Mouse (Mus musculus) erythroid progenitor cell, adult 5-6 weeks (primary cell): Measurements from ENCODE around the gene Tbrg1. TPM values are rescaled to one million over a fixed set of nuclear protein-coding genes. Genes with fewer than 3 reads are reported as not detected.

Source experiments
- ATAC-seq: replicated peaks from 2 replicates; pipeline ENCODE4 v1.8.0; 2016; ENCODE audit warnings: moderate number of reproducible peaks, mild to moderate bottlenecking, moderate TSS enrichment, inconsistent platforms; ENCODE audit not compliant: poor library complexity, low FRiP score, severe bottlenecking
- total RNA-seq, 2 experiments: library from RNA; stranded (forward) in 1 of 2; stranded (reverse) in 1 of 2; fragments of 150-400 nt in 1 of 2; fragments of 186-747, 209-891 nt in 1 of 2; gene quantifications; 2 replicates each; pipeline versions ENCODE4 v1.2.3 to v1.2.4; 2015 to 2017; ENCODE audit warnings: low replicate concordance in 2 of 2

The Tbrg1 gene
- 16.9 and 30.6 TPM in 2 replicates for total RNA-seq (2015; ENCODE audit: low replicate concordance)
- 19.5 and 25.8 TPM in 2 replicates for total RNA-seq (2017; ENCODE audit: low replicate concordance)

DNA sequence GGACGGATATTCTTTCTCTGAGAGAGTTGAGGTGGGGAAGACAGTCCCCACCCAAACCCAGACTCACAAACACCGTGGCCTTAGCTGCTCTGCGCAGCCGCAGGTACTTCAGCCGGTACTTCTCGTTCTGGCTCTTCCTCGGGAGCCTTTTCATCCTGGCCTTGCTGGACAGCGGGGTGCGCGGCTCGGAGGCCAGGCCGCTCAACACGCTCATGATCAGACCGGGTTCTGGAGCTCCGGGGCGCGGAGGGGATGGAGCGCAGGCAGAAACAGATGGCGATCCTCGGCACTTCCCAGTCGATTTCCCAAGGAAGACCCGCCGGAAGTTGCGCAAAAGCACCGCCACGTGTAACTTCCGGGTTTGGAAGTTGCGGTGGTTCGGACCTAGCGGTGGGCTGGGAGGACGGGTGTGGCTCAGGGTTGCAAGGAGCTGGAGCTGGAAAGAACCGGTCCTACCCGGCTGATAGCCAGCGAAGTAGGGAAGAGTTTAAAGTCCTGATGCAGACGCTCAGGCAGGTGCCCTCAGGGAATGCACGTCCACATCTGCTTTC lies at the start of gene Tbrg1:
TSS of gene Tbrg1 (minus strand) at position 382 of the 551 bp plus-strand sequence.
- ATAC-seq, result peak; percentile 90

DNA sequence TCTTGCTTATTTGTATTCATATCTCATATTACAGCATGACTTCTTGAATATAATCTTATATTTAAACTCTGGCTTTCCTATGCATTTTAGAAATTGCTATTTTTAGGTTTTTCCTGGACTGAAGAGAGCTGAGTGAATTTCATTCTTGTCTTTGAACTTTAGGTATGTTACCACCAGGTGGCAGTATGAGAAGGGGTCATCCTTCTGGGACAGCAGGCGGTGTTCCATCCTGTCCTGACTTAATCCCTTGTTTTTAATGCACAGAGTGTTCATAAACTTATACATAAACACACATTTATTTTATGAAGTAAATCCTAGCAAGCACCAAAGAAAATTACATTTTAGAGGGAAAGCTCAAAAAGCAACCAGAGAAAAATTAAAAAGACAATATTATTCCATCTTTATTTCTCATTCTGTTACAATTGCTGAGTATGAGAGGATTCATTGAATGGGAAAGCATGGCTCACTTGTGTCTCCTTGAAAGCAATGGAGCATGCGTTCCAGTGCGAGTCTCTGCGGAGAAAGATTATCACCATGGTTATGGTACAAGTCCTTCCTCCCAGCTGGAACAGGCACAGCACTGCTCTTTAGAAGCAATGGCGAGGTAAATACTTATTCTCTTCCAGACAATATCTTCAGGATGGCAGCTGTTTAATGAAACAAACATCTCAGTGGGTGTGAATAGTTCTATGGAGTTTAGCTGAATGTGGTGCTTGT lies 33.0 kb upstream of the Tbrg1 start:
- ATAC-seq, result no peak

DNA sequence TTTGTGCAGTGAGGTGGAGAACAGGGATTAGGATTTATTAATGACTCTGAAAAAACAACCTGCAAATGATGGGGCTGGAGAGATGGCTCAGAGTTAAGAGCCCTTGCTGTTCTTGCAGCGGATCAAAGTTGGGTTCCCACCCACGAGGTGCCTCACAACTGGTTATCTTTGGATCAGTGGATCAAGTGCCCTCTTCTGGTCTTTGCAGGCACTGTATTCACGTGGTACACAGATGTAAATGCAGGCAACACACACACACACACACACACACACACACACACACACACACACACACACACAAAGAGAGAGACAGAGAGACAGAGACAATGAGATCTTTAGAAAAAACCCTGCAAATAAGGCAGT lies 30.8 kb upstream of the Tbrg1 start:
- ATAC-seq, result no peak

DNA sequence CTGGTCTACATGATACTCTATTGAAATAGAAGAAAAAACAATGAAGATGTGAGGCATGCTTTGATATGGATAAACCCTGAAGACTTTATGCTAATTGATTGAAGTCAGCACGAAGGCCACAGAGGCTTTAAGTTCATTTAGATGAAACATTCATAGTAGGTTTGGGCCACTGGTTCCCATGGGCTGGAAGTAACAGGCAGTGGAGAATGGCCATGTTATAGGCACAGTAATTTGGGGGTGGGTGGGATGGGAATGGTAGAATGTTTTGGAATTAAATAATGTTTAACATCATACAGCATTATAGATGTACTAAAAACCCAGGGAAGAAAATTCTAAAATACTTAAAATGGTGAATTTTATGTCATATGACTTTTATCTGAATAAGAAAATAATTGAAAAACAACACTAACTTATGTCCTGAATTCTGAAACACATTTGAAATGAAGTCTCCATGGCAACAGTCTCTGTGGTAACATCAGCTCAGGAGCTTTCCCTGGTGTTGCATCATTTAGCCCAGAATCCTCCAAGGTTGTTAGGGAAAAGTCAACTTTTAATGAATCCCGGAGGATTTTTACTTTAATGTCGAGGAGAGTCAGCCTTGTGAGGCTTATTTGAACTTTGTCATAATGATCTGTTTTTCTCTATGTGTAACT lies 30.3 kb upstream of the Tbrg1 start:
- ATAC-seq, result no peak

DNA sequence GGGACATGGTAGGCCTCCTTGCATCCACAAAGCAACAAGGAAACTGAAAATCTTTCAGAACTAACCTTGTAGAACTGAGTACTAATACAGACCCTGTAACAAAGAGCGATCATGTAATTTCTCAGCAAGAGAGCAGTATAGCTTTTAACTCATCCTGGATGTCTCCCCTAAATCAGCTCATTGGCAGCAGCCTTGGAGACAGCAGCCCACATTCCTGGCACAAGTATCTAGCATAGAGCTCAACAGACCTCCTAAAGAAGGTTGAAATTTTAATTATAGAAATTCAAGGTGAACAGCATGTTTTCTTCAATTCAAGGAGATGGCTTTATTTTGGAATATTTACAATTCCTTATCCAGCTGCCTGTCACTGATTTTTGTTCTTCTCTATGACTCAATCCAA lies 24.0 kb upstream of the Tbrg1 start:
- ATAC-seq, result no peak

DNA sequence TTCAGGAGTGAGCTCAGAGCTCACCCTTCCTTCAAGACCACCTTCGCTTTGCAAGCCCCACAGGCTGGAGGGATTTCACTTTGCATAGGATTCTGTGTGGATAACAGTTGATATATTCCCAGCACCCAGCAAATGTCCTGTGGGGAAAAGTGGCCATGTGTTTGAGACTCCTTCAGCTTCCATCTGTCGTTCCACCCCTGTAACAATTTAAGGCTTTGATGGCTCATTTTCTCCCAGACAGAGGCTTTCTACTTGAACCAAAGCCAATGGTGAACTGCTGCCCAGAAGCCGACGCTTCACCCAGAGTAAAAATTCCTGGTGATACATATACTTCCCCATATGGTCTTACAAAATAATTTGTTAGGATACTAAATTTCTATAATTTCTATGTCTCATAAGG lies 18.2 kb upstream of the Tbrg1 start:
- no peak for ATAC-seq

DNA sequence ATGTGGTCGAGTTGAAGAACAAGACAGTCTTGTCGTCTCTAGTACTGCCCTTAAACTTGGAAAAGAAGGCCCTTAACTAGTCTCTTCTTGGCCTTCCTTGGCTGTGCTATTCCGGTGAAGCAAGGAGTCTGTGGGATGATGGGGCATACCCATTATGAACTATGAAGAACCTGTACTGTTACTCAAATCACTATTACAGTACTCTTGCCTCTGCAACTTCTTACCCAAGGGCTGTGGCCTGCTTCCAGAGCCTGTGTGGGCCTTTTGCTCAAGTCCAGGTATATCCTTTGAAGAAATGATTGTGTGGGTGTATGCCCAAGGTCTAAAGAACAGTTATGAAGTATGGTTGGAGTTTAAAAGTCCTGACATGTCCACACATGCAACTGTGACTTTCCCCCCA lies 13.1 kb upstream of the Tbrg1 start:
- no peak for ATAC-seq

DNA sequence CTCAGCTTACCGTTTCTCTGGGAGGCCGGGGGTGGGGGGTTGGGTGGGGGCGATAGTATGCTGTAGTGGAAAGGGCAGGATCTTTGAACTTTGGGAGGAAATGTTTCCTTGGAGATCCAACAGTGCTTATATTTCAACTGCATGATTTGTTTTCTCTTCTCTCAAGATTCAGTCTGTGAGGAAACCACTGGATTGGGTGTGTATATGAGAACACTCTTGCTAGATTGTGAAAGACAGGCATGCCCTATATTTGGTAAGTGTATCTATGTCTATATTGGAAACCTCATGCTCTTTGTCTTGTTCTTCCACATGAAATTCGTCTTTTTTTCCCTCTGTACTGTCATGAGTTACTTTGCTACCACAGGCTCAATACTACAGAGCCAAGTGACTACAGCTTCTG lies 12.6 kb upstream of the Tbrg1 start:
- no peak for ATAC-seq

DNA sequence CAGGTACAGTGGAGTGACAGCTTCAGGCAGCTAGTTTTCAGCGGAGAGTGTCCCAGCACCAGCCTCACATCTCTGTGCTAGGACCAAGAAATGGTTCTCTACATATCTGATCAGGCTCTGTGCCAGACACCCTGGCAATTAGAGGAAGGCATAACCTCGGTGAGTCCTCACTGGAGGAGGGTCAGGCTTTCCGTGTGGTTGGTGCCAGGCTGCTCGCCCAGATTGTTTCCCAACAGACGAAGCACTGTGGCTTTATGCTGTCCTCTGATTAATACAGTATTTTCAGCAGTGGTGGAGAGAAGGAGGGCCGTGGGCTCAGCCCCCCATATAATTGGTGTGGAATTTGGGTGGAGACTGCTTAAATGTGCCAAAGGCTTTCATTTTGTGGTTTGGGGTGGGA lies 12.0 kb upstream of the Tbrg1 start, which contains the start of gene Panx3:
TSS of gene Panx3 (minus strand) at position 121 of the 400 bp plus-strand sequence.
- no peak for ATAC-seq

DNA sequence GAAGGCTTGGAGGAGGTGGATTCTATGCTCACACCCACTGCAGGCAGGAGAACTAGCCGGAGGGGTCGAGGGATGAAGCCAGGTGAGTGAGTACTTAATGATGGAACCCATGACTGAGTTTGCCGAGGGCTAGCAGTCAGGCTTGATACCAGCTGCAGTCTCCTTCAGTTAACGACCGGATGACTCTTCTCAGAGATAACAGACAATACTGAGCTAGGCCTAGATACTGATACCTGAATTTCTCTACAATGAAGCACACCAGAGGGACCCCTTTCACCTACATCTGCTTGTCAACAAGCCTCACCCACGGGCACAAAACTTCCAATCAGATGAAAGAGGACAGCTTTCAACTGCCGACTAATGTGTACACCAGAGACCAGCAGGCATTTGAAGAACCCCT lies 8.9 kb upstream of the Tbrg1 start:
- no peak for ATAC-seq

DNA sequence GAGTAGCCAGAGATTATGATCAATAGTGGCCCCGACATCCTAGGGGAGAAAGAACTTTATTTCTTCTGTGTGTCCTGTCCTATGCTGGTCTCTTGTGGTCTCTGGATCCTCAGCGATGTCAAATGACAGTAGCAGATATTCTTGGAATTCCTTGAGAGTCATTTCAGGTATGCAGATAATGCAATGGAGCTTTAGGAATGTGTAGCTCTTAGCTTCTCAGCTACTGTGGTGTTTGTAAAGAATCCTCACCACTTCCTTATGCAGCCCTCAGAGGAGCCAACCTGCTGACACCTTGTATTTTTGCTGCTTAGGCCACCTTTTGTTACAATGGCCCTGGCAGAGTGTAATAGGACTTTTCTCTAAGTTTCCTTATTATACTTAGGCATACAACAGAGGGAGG lies 7.5 kb upstream of the Tbrg1 start:
- no peak for ATAC-seq

DNA sequence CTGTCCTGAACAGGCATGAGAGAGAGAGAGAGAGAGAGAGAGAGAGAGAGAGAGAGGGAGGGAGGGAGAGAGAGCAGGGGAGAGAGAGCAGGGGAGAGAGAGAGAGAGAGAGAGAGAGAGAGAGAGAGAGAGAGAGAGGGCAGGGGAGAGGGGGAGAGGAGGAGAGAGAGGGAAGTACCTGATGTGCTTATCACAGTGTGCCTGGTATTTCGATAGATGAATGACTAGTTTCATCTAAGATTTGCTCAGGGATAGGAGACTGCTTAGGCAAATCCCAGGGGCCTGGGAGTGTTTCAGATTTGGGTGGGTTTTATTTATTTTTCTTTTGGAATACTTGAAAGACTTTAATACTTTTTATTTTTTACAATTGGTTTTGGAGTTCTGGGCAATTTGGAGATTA lies 6.1 kb upstream of the Tbrg1 start:
- no peak for ATAC-seq

DNA sequence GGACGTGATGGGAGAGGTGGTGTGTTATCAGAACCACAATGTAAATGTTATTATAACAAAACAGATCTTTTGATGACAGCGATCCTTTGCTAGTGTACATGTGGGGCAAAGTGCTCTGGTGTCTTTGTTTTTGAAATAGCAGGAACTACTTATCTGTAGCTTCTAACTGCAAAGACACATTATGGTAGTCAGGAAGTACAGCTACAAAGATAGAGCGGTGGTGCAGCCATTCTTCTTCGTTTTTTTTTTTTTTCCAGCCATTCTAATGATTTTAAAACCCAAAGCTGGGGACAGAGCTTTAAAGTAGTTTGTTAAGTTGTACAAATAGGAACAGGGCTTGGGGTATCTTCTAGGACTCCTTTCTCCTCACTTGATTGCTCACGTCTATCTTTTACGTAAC lies 2.3 kb upstream of the Tbrg1 start:
- no peak for ATAC-seq

DNA sequence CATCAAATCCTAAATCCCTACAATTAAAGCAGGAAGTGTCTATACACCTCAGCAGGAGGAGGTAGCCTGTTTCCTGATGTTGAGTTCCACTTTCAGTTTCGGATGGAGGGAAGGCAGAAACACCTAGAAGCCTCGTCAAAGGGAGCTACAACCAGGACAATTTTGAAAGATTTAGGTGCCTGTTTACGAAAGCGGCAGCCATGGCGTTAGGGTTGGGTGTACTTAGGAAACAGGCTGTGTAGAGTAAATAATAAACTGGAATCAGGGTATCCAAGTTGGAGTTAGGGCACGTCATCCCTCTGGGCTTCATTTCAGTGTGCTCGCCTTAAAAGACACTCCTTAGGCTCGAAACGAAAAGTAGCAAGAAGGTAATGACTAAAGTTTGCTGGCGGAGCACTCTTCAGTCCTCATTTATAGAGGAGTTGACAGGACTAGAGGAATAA lies 652 bp downstream of the Tbrg1 start:
- ATAC-seq, result peak; percentile 35

DNA sequence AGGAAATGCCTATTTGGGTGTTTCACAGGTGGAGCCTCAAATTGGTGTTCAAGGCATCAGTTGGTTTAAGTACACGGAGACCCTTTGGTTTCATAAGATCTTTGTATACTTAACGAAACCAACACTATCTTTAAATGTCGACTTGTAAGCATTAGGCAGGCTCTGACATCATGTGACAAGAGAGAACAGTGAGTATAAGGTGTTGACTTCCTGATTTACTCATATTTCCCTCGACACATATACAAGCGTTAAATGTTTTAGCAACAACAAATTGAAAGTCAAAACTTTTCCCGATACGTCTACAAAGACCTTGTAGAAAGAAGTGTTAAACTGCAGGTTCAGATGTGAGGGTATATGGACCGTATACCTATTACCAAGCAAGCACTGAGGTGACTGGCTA lies 1.2 kb downstream of the Tbrg1 start:
- ATAC-seq, result no peak

DNA sequence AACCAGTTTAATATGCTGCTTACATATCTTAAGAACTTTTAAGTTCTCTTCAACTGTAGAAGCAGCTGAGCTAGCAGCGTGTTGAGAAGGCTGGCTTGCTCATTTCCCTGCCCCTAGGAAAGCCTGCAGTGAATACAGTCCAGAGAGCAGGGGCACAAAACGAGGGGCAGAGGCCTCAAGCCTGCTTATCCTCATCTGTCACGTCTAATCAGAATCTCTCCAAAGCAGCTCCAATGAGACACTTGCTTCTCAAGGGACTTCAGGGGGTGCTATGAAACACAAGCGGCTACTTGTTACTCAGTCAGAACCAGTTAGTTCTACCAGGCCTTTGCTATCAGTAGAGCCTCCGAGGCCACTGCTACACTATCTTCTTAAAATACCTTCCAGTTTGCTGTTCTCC lies 3.3 kb downstream of the Tbrg1 start:
- no peak for ATAC-seq

DNA sequence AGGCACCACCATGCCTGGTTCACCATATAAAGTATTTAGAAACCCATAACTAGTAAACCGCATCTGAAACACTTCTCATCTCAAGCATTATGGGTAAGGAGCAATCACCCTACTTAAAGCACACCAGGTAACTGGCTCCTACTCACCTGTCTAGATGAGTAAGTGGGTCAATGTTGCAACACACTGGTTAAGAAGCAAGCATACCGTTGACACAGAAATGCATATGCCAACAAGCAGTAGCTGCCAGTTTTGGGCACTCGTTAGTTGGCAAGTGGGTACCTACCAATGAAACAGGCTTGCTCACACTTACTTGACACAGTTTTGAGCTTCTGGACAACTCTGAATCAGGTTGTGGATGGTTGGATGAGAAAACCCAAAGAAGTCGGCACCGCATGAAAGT lies 6.5 kb downstream of the Tbrg1 start:
- no peak for ATAC-seq

DNA sequence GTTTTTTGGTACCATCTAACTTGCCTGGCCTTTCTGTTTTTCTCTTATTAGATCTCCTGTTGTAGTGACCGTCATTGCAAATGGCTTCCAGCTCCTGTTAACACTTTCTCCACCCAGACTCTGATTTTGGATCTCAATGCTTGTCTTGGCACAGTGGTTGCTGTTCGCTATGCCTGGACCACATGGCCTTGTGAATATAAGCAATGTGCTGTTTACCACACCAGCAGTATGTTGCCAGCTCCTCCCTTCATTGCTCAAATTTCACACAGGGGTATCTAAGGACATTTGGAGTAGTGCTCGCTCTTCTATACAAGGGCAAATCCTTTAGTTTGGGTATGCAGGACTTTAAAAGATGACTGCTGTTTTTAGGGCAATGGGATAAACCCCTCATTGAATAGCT lies 10.9 kb downstream of the Tbrg1 start:
- ATAC-seq, result no peak

DNA sequence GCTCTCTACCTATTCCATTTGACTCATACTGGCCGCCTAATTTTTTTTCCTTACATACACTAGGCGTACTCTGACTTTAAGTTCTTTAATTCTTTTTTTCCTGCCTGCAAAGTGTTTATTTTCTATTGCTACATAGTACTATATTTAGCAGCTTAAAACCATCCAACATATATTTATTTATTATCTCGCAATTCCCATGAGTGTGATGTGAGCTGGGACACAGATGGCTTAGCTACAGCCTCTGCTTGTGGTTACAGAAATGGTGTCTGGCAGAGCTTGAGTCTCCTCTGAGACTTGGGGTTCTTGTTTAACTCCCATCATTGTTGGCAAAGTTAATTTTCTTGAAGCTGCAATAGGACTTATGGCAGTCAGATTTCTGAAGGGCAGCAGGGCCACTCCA lies 18.4 kb downstream of the Tbrg1 start:
- no peak for ATAC-seq

DNA sequence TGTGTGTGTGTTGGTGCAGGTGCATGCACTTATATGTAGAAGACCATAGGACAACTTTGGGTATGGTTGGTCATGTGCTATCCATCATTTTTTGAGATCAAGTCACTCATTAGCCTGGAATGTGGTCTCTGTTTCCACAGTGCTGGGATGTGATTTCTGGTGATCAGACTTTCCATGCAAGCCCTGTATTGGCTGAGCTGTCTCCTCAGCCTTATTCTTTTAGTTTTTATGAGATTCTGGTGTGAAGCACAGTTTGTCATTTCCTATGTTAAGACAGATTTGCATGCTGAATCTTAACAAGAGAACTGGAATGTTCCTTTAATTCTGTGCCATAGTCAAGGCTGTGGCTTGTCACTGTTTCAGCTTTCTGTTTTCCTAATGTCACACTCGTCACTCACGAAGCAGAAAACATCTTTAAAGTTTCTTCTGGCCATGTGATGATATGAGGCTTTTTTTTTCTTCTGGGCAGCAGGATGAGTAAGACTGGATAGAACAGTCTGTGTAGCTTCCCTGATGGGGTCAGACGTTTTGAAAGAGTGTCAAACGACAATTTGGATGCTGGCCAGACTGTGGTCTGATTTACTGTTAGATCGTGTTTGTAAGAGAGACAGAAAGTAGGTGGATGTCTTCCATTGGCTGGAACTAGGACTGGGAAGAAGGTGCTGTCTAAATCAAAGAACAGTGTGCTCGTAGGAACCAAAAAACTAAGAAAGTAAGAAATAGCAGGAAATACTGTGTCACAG lies 20.1 kb downstream of the Tbrg1 start:
- ATAC-seq, result no peak

DNA sequence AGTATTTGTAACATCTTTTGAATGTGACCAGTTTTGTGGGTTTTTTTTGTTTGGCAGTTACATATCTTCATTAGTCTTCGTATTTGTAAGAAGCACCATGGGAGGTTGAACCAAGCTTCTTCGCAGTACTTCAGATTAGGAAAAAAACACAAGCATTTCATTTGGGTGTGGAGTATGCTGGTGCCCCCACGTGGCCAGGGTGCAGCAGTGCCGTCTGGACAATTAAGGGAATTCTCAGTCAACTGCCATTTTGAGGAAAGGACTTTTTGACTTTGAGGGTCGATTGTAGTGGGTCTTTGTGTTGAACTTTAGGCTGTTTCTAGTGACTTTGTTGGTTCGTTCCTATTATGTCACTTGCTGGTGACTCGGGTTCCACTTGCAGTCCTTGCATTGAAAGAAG lies 20.8 kb downstream of the Tbrg1 start:
- ATAC-seq, result peak; percentile 72
